Mouse (Mus musculus) thymus, postnatal 10 days (tissue): ENCODE measurements around the gene Naf1.

Experiments
- DNase-seq, 2 experiments: peaks; one replicate each; pipeline ENCODE4 v3.0.0; 2021; ENCODE audit warnings: low spot score in 2 of 2

Gene Naf1

GRCm38 (mm10) chr8:66860023-66860422 is at the start of gene Naf1:
TSS of gene Naf1 (plus strand) at chr8:66860217.
- DNase-seq: peak; percentile 86 to 90

GRCm38 (mm10) chr8:66860921-66861588 is 1.0 kb downstream of the Naf1 start:
- DNase-seq: peak; percentile 14 to 29

GRCm38 (mm10) chr8:66861589-66862500 is 1.8 kb downstream of the Naf1 start:
- no peak for DNase-seq

- DNase-seq: no peak
Measured at GRCm38 (mm10) chr8:66863761-66864160, 3.7 kb downstream of the Naf1 start.

- no peak for DNase-seq
Measured at GRCm38 (mm10) chr8:66865120-66865519, 5.1 kb downstream of the Naf1 start.

GRCm38 (mm10) chr8:66867679-66868078 is 7.7 kb downstream of the Naf1 start:
- no peak for DNase-seq

GRCm38 (mm10) chr8:66869211-66869932 is 9.4 kb downstream of the Naf1 start:
- no peak for DNase-seq

GRCm38 (mm10) chr8:66883866-66884265 is 23.8 kb downstream of the Naf1 start:
- no peak for DNase-seq

- no peak for DNase-seq
Measured at GRCm38 (mm10) chr8:66891879-66892278, 31.9 kb downstream of the Naf1 start.

GRCm38 (mm10) chr8:66905000-66905399 is 45.0 kb downstream of the Naf1 start:
- no peak for DNase-seq

GRCm38 (mm10) chr8:66905557-66905956 is 45.5 kb downstream of the Naf1 start:
- DNase-seq: no peak

- DNase-seq: no peak
Measured at GRCm38 (mm10) chr8:66906116-66906515, 46.1 kb downstream of the Naf1 start.

GRCm38 (mm10) chr8:66910684-66911083 is 50.7 kb downstream of the Naf1 start:
- no peak for DNase-seq

- DNase-seq: peak in 1 of 2 experiments; percentile 21
Measured at GRCm38 (mm10) chr8:66913616-66914536, 53.9 kb downstream of the Naf1 start.

- no peak for DNase-seq
Measured at GRCm38 (mm10) chr8:66916056-66916455, 56.0 kb downstream of the Naf1 start.

GRCm38 (mm10) chr8:66917695-66918467 is 57.9 kb downstream of the Naf1 start:
- DNase-seq: no peak

- no peak for DNase-seq
Measured at GRCm38 (mm10) chr8:66918471-66918870, 58.5 kb downstream of the Naf1 start.

- no peak for DNase-seq
Measured at GRCm38 (mm10) chr8:66933746-66934145, 73.7 kb downstream of the Naf1 start.

- DNase-seq: no peak
Measured at GRCm38 (mm10) chr8:66936236-66936635, 76.2 kb downstream of the Naf1 start.
